Mouse (Mus musculus): ENCODE measurements around the gene Gm21818. TPM values are rescaled to one million over a fixed set of nuclear protein-coding genes. Genes with fewer than 3 reads are reported as not detected.
"Not testable (repeated sequence)": the region's sequence is repeated elsewhere in the genome, so short reads cannot be mapped to it uniquely, and the experiment has no call there.

Gene Gm21818
- total RNA-seq (2015; ENCODE audit: low replicate concordance) (not detected in 2 replicates), total RNA-seq (2017; ENCODE audit: low replicate concordance) (not detected in 2 replicates)

GRCm38 (mm10) chr13:120172133-120172532, at the start of gene Gm21818:
TSS of gene Gm21818 (plus strand) at chr13:120172433.
- ATAC-seq (replicated peaks; ENCODE audit: low FRiP score, poor library complexity, severe bottlenecking), result not testable (repeated sequence)

GRCm38 (mm10) chr13:120139946-120140345, 32.3 kb upstream of the Gm21818 start, which contains the start of gene Gm20767:
TSS of gene Gm20767 (plus strand) at chr13:120140246.
- ATAC-seq (replicated peaks; ENCODE audit: low FRiP score, poor library complexity, severe bottlenecking), result not testable (repeated sequence)

GRCm38 (mm10) chr13:120142348-120142747, 29.9 kb upstream of the Gm21818 start:
- not testable (repeated sequence) for ATAC-seq (replicated peaks; ENCODE audit: low FRiP score, poor library complexity, severe bottlenecking)

DNA sequence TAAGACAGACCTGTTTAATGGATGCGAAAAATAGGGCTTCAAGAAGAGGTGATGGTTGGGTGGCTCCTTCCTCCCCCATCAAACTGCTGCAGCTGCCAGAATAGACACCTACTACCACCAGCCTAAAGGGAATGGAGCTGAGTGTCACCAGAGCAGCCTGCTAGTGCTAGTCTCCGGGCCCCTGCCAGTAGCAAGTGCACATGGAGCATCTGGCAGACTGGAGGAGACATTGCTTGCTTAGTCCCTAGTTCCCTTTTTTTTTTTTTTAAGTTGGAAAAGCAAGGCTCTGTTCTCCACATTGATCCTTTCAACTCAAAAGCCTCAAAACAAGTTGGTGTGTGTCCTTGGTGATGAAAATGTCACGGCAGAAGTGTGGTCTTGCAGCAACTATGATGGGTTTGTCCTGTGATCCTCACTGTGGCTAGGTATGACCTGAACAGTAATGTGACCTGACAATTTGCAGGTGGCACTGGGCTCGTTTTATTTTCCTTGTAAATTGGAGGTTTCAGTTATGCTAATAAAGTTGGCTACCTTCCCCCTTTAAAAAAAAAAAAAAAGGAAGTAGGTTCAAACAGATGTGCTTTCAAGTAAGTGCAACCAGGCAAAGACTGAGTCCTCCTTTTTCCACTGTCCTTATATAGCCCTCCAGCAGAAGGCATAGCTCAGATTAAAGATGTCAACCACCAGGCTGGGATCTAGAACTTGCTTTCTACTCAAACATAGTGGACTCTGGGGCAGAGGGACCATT, 22.4 kb upstream of the Gm21818 start:
- ATAC-seq (replicated peaks; ENCODE audit: low FRiP score, poor library complexity, severe bottlenecking), result not testable (repeated sequence)

DNA sequence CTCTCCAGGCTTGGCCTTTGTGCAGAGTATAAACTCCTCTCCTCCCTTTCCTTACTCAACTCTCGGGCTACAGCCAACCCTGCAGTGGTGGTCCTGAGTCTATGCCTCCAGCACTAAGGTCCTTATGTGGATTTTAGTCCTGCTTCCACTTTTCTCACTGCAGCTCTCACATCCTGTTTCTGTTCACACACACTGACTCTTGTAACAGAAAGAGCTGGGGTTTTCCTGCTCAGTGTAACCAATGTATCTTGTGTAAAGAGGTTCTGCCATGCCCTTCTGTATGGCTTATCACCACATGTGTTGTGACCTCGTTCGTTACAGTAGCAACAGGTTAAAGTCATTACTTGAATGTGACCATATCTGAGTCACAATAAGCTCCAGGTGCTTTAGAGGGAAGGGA, 21.6 kb upstream of the Gm21818 start:
- ATAC-seq (replicated peaks; ENCODE audit: low FRiP score, poor library complexity, severe bottlenecking), result not testable (repeated sequence)

DNA sequence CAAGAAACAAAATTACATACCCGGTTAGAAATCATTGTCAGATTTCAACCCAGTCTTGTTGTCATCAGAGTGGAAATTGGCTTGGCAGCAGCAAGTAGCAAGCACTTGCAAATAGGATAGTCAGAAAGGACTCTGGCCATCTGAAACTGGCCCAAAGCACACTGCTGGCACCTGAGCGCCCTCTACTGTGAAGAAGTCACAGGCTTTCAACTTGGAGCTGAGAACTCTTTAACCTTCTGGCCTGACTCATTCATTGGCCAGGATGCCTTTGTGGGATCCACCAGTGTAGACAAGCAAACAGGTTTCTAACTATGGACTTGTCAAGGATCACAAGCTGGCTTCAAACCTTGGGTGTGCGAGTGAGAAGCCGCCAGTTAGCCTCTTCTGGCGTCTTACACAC, 3.9 kb upstream of the Gm21818 start:
- not testable (repeated sequence) for ATAC-seq (replicated peaks; ENCODE audit: low FRiP score, poor library complexity, severe bottlenecking)

DNA sequence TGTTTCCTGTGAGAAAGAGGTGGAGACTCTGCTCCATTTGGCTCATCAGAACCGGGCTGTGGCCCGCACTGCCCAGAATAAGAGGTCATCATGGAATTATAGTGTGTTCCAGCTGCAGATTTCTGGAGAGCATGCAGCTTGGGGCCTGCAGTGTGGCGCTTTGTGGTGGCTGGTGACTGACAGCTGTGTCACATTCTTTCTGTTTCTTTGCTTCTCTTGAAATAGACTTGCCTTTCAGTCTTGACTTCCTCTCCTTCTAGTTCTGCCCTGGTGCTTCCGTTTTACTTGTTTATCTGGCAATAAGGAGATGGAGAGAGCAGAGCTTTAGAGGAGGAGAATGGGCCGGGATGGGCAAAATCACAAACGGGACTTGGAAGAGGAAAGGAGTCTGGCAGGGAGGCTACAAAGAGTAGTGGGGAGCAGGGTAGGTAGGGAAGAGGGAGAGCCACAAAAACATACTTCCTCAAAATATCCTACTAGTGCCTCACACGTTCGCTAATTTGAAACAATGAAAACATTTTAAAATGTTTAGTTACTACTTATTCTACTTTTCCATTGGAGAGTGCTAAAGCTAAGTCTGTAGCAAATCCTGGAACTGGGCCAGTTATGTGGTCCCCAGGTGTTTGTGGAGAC, 24.1 kb downstream of the Gm21818 start:
- not testable (repeated sequence) for ATAC-seq (replicated peaks; ENCODE audit: low FRiP score, poor library complexity, severe bottlenecking)

DNA sequence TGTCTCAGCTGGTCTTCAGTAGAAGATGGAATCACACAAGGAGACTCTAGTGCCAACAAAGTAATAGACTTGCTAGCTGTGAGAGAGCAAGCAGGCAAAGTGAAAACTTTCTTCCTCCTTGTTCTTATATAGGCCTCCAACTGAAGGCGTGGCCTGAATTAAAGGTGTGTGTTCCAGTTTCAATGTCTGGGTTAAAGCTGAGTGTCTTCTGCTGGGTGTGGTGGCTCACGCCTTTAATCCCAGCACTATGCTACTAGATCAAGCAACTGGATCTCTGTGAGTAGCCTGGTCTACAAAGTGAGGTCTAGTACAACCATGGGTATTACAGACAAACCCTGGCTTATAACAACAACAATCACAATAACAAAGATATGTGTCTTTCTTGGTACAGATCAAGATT, 43.6 kb downstream of the Gm21818 start, which contains the start of gene Gm21762:
Gm21762 (minus strand) TSS at position 101 of the 400 bp plus-strand sequence.
- ATAC-seq (replicated peaks; ENCODE audit: low FRiP score, poor library complexity, severe bottlenecking), result not testable (repeated sequence)

DNA sequence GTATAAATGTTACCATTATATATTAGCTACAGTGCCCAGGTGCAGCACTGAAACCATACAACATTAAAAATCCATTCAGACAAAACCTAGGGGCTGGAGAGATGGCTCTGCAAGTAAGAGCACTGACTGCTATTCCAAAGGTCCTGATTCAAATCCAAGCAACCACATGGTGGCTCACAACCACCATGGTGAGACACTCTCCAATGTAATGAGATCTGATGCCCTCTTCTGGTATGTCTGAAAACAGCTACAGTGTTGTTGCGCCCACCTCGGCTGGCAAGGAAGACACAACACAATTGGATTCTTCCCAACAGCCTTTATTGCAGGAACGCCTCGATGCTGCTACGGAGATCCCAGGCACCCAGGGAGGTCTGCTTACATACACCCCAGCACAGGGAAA, 48.7 kb downstream of the Gm21818 start:
- ATAC-seq (replicated peaks; ENCODE audit: low FRiP score, poor library complexity, severe bottlenecking), result not testable (repeated sequence)

- not testable (repeated sequence) for ATAC-seq (replicated peaks; ENCODE audit: low FRiP score, poor library complexity, severe bottlenecking)
Measured at GRCm38 (mm10) chr13:120223012-120223659, 50.9 kb downstream of the Gm21818 start.

Other genes starting within 250 kb of the Gm21818 start
- gene Gm21761, start 243.2 kb upstream of the Gm21818 start, total RNA-seq (2015; ENCODE audit: low replicate concordance), result not detected in 2 replicates
- not detected in 2 replicates for gene Gm21761, start 243.2 kb upstream of the Gm21818 start, total RNA-seq (2017; ENCODE audit: low replicate concordance)
- not detected in 2 replicates for gene B020031M17Rik, start 221.6 kb upstream of the Gm21818 start, total RNA-seq (2015; ENCODE audit: low replicate concordance)
- not detected in 2 replicates for gene B020031M17Rik, start 221.6 kb upstream of the Gm21818 start, total RNA-seq (2017; ENCODE audit: low replicate concordance)
- not detected in 2 replicates for gene Gm36079, start 145.4 kb upstream of the Gm21818 start, total RNA-seq (2015; ENCODE audit: low replicate concordance)
- gene Gm36079, start 145.4 kb upstream of the Gm21818 start, total RNA-seq (2017; ENCODE audit: low replicate concordance), result not detected in 2 replicates
- 42.4 and 52.3 TPM in 2 replicates for gene Gm21188, start 120.2 kb upstream of the Gm21818 start, total RNA-seq (2015; ENCODE audit: low replicate concordance)
- gene Gm21188, start 120.2 kb upstream of the Gm21818 start, total RNA-seq (2017; ENCODE audit: low replicate concordance), result 12.4 and 14.4 TPM in 2 replicates
- not detected in 2 replicates for gene Gm20767, start 32.2 kb upstream of the Gm21818 start, total RNA-seq (2015; ENCODE audit: low replicate concordance)
- gene Gm20767, start 32.2 kb upstream of the Gm21818 start, total RNA-seq (2017; ENCODE audit: low replicate concordance), result not detected in 2 replicates
- 3.8 TPM in 1 of 2 replicates, not detected in the other for gene Gm21762, start 43.5 kb downstream of the Gm21818 start, total RNA-seq (2015; ENCODE audit: low replicate concordance)
- gene Gm21762, start 43.5 kb downstream of the Gm21818 start, total RNA-seq (2017; ENCODE audit: low replicate concordance), result not detected in 2 replicates
- gene Gm21731, start 66.7 kb downstream of the Gm21818 start, total RNA-seq (2015; ENCODE audit: low replicate concordance), result not detected in 2 replicates
- gene Gm21731, start 66.7 kb downstream of the Gm21818 start, total RNA-seq (2017; ENCODE audit: low replicate concordance), result not detected in 2 replicates
- not detected in 2 replicates for gene AF067061, start 90.7 kb downstream of the Gm21818 start, total RNA-seq (2015; ENCODE audit: low replicate concordance)
- gene AF067061, start 90.7 kb downstream of the Gm21818 start, total RNA-seq (2017; ENCODE audit: low replicate concordance), result not detected in 2 replicates
- 1.0 and 1.2 TPM in 2 replicates for gene BC147527, start 128.0 kb downstream of the Gm21818 start, total RNA-seq (2015; ENCODE audit: low replicate concordance)
- 0.84 and 2.0 TPM in 2 replicates for gene BC147527, start 128.0 kb downstream of the Gm21818 start, total RNA-seq (2017; ENCODE audit: low replicate concordance)
- gene Tcstv3, start 144.4 kb downstream of the Gm21818 start, total RNA-seq (2015; ENCODE audit: low replicate concordance), result not detected in 2 replicates
- not detected in 2 replicates for gene Tcstv3, start 144.4 kb downstream of the Gm21818 start, total RNA-seq (2017; ENCODE audit: low replicate concordance)

Data from erythroblast, adult 5-6 weeks (primary cell).